Mouse (Mus musculus): ENCODE measurements around the gene Fam181a.

The Fam181a gene

GRCm38 (mm10) chr12:103315831-103316545 is 5.2 kb downstream of the Fam181a start:
- no peak for DNase-seq

- peak; percentile 53 for DNase-seq
Measured at GRCm38 (mm10) chr12:103322801-103323200, 12.0 kb downstream of the Fam181a start.

- DNase-seq: peak; percentile 94
Measured at GRCm38 (mm10) chr12:103325156-103325857, 14.5 kb downstream of the Fam181a start.

- DNase-seq: no peak
Measured at GRCm38 (mm10) chr12:103326569-103326968, 15.8 kb downstream of the Fam181a start.

GRCm38 (mm10) chr12:103327107-103327506 is 16.3 kb downstream of the Fam181a start:
- no peak for DNase-seq

- DNase-seq: peak; percentile 38
Measured at GRCm38 (mm10) chr12:103328448-103329191, 17.8 kb downstream of the Fam181a start.

- DNase-seq: no peak
Measured at GRCm38 (mm10) chr12:103331491-103331890, 20.7 kb downstream of the Fam181a start.

GRCm38 (mm10) chr12:103332879-103333278 is 22.1 kb downstream of the Fam181a start:
- no peak for DNase-seq

GRCm38 (mm10) chr12:103333426-103333825 is 22.7 kb downstream of the Fam181a start:
- no peak for DNase-seq

- DNase-seq: no peak
Measured at GRCm38 (mm10) chr12:103336766-103337165, 26.0 kb downstream of the Fam181a start.

GRCm38 (mm10) chr12:103338162-103338798 is 27.5 kb downstream of the Fam181a start:
- peak; percentile 70 for DNase-seq

GRCm38 (mm10) chr12:103341212-103341611 is 30.4 kb downstream of the Fam181a start:
- DNase-seq: no peak

- DNase-seq: no peak
Measured at GRCm38 (mm10) chr12:103343456-103343855, 32.7 kb downstream of the Fam181a start.

GRCm38 (mm10) chr12:103344934-103345333 is 34.2 kb downstream of the Fam181a start:
- no peak for DNase-seq

- no peak for DNase-seq
Measured at GRCm38 (mm10) chr12:103346945-103347344, 36.2 kb downstream of the Fam181a start.

- peak; percentile 27 for DNase-seq
Measured at GRCm38 (mm10) chr12:103347406-103347805, 36.6 kb downstream of the Fam181a start.

- DNase-seq: peak; percentile 92
Measured at GRCm38 (mm10) chr12:103348506-103348905, 37.7 kb downstream of the Fam181a start.

- no peak for DNase-seq
Measured at GRCm38 (mm10) chr12:103352735-103353134, 42.0 kb downstream of the Fam181a start.

- peak; percentile 36 for DNase-seq
Measured at GRCm38 (mm10) chr12:103353538-103353937, 42.8 kb downstream of the Fam181a start.

- peak; percentile 34 for DNase-seq
Measured at GRCm38 (mm10) chr12:103355746-103356414, 45.1 kb downstream of the Fam181a start, which contains the start of gene Asb2. Asb2 (minus strand) TSS chr12:103356001.

GRCm38 (mm10) chr12:103356415-103356748 is 45.6 kb downstream of the Fam181a start:
- DNase-seq: no peak

GRCm38 (mm10) chr12:103358216-103358615 is 47.4 kb downstream of the Fam181a start:
- DNase-seq: no peak

Measured in kidney, postnatal 10 days (tissue).